Mouse (Mus musculus) embryonic fibroblast, embryonic 13.5 days (primary cell): Measurements from ENCODE around the gene Plcd1. TPM values are rescaled to one million over a fixed set of nuclear protein-coding genes. Genes with fewer than 3 reads are reported as not detected.

Experiments
- H3K27ac ChIP-seq: 2 replicates; pipeline ENCODE4 v1.5.1; 2012; ENCODE audit warnings: low read length, control low read depth, inconsistent platforms; ENCODE audit not compliant: insufficient read depth
- H3K4me1 ChIP-seq: 2 replicates; pipeline ENCODE4 v1.6.1; 2011; ENCODE audit warnings: low read length; ENCODE audit not compliant: control insufficient read depth, insufficient read depth
- H3K4me3 ChIP-seq: 2 replicates; pipeline ENCODE4 v1.5.1; 2011; ENCODE audit warnings: mild to moderate bottlenecking, control low read depth, low read length; ENCODE audit not compliant: insufficient read depth
- CTCF ChIP-seq: IDR thresholded peaks from 2 replicates; pipeline ENCODE4 v1.5.1; 2011; ENCODE audit warnings: mild to moderate bottlenecking, control low read depth, low read length, moderate library complexity, borderline replicate concordance; ENCODE audit not compliant: insufficient read depth
- POLR2A ChIP-seq: IDR thresholded peaks from 2 replicates; pipeline ENCODE4 v1.6.1; 2011; ENCODE audit warnings: low read depth, mild to moderate bottlenecking, control low read depth, low read length, moderate library complexity
- polyA plus RNA-seq: library from polyadenylated mRNA; stranded (reverse); fragments of >200 nt; gene quantifications from 2 replicates; pipeline ENCODE4 v1.2.4, GENCODE M21; 2011; ENCODE audit warnings: low read depth; ENCODE audit not compliant: missing spikeins, insufficient read length

Plcd1 gene
- polyA plus RNA-seq, 1 experiment = 28.3 TPM

GRCm38 (mm10) chr9:119080040-119080675, 13.1 kb downstream of the Plcd1 start:
- no peak overlapping the region for H3K27ac ChIP-seq
- H3K4me1 ChIP-seq = no peaks in the 10 kb centered on the region
- no peak for TF ChIP-seq POLR2A
- TF ChIP-seq CTCF = no peak
- H3K4me3 ChIP-seq = no peak overlapping the region

GRCm38 (mm10) chr9:119075685-119076084, 17.6 kb downstream of the Plcd1 start:
- no peak for TF ChIP-seq CTCF
- no peak for TF ChIP-seq POLR2A
- no peaks in the 10 kb centered on the region for H3K4me1 ChIP-seq
- no peak overlapping the region for H3K27ac ChIP-seq
- no peak overlapping the region for H3K4me3 ChIP-seq

GRCm38 (mm10) chr9:119073184-119073895, 20.0 kb downstream of the Plcd1 start:
- TF ChIP-seq CTCF (no peak), POLR2A (no peak)
- Histone ChIP-seq H3K27ac (no peak overlapping the region), H3K4me1 (no peaks in the 10 kb centered on the region), H3K4me3 (no peak overlapping the region)

GRCm38 (mm10) chr9:119071786-119072185, 21.5 kb downstream of the Plcd1 start:
- no peak overlapping the region for H3K4me3 ChIP-seq
- TF ChIP-seq CTCF (no peak), POLR2A (no peak)
- H3K4me1 ChIP-seq = no peaks in the 10 kb centered on the region
- no peak overlapping the region for H3K27ac ChIP-seq

- no peaks in the 10 kb centered on the region for H3K4me1 ChIP-seq
- H3K27ac ChIP-seq = no peak overlapping the region
- TF ChIP-seq POLR2A = no peak
- TF ChIP-seq CTCF = no peak
- no peak overlapping the region for H3K4me3 ChIP-seq
Observed at GRCm38 (mm10) chr9:119070173-119070825, 23.0 kb downstream of the Plcd1 start.

GRCm38 (mm10) chr9:119068266-119068665, 25.0 kb downstream of the Plcd1 start:
- TF ChIP-seq CTCF (no peak), POLR2A (no peak)
- H3K4me3 ChIP-seq = no peak overlapping the region
- no peaks in the 10 kb centered on the region for H3K4me1 ChIP-seq
- H3K27ac ChIP-seq = no peak overlapping the region

- no peak for TF ChIP-seq POLR2A
- TF ChIP-seq CTCF = peak; percentile 83; the same call in 1 of the 2 replicates
- Histone ChIP-seq H3K4me1 (no peaks in the 10 kb centered on the region), H3K4me3 (no peak overlapping the region), H3K27ac (no peak overlapping the region)
Observed at GRCm38 (mm10) chr9:119067601-119068000, 25.7 kb downstream of the Plcd1 start.

- TF ChIP-seq POLR2A (no peak), CTCF (no peak)
- H3K27ac ChIP-seq = no peak overlapping the region
- H3K4me1 ChIP-seq = no peaks in the 10 kb centered on the region
- no peak overlapping the region for H3K4me3 ChIP-seq
Observed at GRCm38 (mm10) chr9:119064296-119064695, 29.0 kb downstream of the Plcd1 start.

GRCm38 (mm10) chr9:119063036-119063644, 30.2 kb downstream of the Plcd1 start:
- no peaks in the 10 kb centered on the region for H3K4me1 ChIP-seq
- no peak overlapping the region for H3K27ac ChIP-seq
- TF ChIP-seq POLR2A = no peak
- TF ChIP-seq CTCF = no peak
- no peak overlapping the region for H3K4me3 ChIP-seq
